Mouse (Mus musculus) midbrain, embryonic 12.5 days (tissue): ENCODE measurements around the gene Clic3. TPM values are rescaled to one million over a fixed set of nuclear protein-coding genes. Genes with fewer than 3 reads are reported as not detected.

Experiments
- ATAC-seq: fragments of 200-750 bp; cut with Nextera tagmentation; 2 replicates; pipeline ENCODE4 v1.8.0; 2017; ENCODE audit warnings: low read depth, moderate TSS enrichment, moderate library complexity; ENCODE audit not compliant: low FRiP score
- H3K27ac ChIP-seq: fragments of 300-500 bp; sonication (generic); replicated peaks from 2 replicates; pipeline ENCODE4 v1.5.1; 2016; ENCODE audit warnings: mild to moderate bottlenecking
- H3K27me3 ChIP-seq: fragments of 300-500 bp; sonication (generic); 2 replicates; pipeline ENCODE4 v1.6.1; 2016; ENCODE audit warnings: mild to moderate bottlenecking
- H3K36me3 ChIP-seq: fragments of 300-500 bp; sonication (generic); 2 replicates; pipeline ENCODE4 v1.6.1; 2016
- H3K4me1 ChIP-seq: fragments of 300-500 bp; sonication (generic); 2 replicates; pipeline ENCODE4 v1.6.1; 2016
- H3K4me2 ChIP-seq: fragments of 300-500 bp; sonication (generic); replicated peaks from 2 replicates; pipeline ENCODE4 v1.6.1; 2016; ENCODE audit warnings: mild to moderate bottlenecking, moderate library complexity
- H3K4me3 ChIP-seq: fragments of 300-500 bp; sonication (generic); 2 replicates; pipeline ENCODE4 v1.5.1; 2016; ENCODE audit warnings: mild to moderate bottlenecking
- H3K9ac ChIP-seq: fragments of 300-500 bp; sonication (generic); replicated peaks from 2 replicates; pipeline ENCODE4 v1.6.1; 2016; ENCODE audit warnings: mild to moderate bottlenecking, moderate library complexity
- H3K9me3 ChIP-seq: fragments of 300-500 bp; sonication (generic); 2 replicates; pipeline ENCODE4 v1.6.1; 2016; ENCODE audit warnings: mild to moderate bottlenecking
- WGBS: fragments of 180-500 bp; shearing (Covaris S2); methylation state at CpG from one replicate; pipeline ENCODE4 v1.1.7; 2016; 5-methylcytosine and 5-hydroxymethylcytosine counted together
- polyA plus RNA-seq: library from polyadenylated mRNA; unstranded; fragments of >200 nt; fragmentation: Nextera tagmentation; extraction: Ambion mirVana; gene quantifications from 2 replicates; pipeline ENCODE4 v1.2.1, GENCODE M21; 2016

The Clic3 gene
- polyA plus RNA-seq, 1 experiment from 2014 or later: 2.9 TPM

- H3K36me3 ChIP-seq: peaks cover 14% of the 10 kb centered on the region
- H3K27ac ChIP-seq: no peak overlapping the region
- no peak for ATAC-seq
- H3K27me3 ChIP-seq: no peaks in the 10 kb centered on the region; the same call in 1 of the 2 replicates
- H3K9me3 ChIP-seq: no peaks in the 10 kb centered on the region
- H3K4me2 ChIP-seq: no peak overlapping the region
- 0 out of 2 replicates have a peak overlapping the region, but pooled peaks have one; percentile 17 for H3K9ac ChIP-seq
- H3K4me3 ChIP-seq: no peak overlapping the region
- 88% methylated on average over 9 of the region's 9 CpGs for WGBS
- peaks cover 18% of the 10 kb centered on the region for H3K4me1 ChIP-seq
These were observed 621 bp downstream of the Clic3 start for GRCm38 (mm10) chr2:25457022-25457896.

GRCm38 (mm10) chr2:25458911-25459310 is 2.3 kb downstream of the Clic3 start:
- no peak for ATAC-seq
- H3K36me3 ChIP-seq: peaks cover 14% of the 10 kb centered on the region
- H3K9me3 ChIP-seq: no peaks in the 10 kb centered on the region
- no peak overlapping the region for H3K4me3 ChIP-seq
- no peak overlapping the region for H3K27ac ChIP-seq
- H3K4me1 ChIP-seq: peaks cover 18% of the 10 kb centered on the region
- H3K4me2 ChIP-seq: no peak overlapping the region
- WGBS: 87% methylated on average over 5 of the region's 5 CpGs
- H3K9ac ChIP-seq: no peak overlapping the region
- H3K27me3 ChIP-seq: no peaks in the 10 kb centered on the region; the same call in 1 of the 2 replicates

DNA sequence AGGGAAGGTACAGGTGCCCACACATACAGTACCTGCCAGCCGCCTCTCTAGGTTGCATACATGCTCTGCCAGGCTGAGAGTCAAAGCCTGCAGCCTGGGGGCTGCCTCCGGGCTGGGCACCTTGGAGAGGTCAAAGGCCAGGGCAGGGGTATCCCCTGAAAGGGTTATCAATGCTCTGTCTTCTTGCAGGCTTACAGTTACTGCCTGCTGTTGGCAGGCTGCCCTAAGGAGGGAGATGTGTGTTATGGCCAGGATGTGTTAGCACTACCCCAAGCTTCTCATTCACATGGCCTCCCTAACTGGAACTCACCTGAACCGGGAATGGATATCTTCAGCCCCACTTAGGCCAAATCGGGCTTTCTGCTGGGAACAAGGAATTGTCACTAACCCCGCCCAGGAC is 3.5 kb downstream of the Clic3 start:
- Histone ChIP-seq H3K27me3 (no peaks in the 10 kb centered on the region; the same call in 1 of the 2 replicates), H3K27ac (peak overlapping the region; percentile 89), H3K4me2 (peak overlapping the region; percentile 80), H3K36me3 (peaks cover 14% of the 10 kb centered on the region), H3K9ac (peak overlapping the region; percentile 79), H3K4me1 (peaks cover 18% of the 10 kb centered on the region), H3K9me3 (no peaks in the 10 kb centered on the region), H3K4me3 (peak overlapping the region; percentile 77)
- ATAC-seq: peak; percentile 13
- 35% methylated on average over 5 of the region's 5 CpGs for WGBS

DNA sequence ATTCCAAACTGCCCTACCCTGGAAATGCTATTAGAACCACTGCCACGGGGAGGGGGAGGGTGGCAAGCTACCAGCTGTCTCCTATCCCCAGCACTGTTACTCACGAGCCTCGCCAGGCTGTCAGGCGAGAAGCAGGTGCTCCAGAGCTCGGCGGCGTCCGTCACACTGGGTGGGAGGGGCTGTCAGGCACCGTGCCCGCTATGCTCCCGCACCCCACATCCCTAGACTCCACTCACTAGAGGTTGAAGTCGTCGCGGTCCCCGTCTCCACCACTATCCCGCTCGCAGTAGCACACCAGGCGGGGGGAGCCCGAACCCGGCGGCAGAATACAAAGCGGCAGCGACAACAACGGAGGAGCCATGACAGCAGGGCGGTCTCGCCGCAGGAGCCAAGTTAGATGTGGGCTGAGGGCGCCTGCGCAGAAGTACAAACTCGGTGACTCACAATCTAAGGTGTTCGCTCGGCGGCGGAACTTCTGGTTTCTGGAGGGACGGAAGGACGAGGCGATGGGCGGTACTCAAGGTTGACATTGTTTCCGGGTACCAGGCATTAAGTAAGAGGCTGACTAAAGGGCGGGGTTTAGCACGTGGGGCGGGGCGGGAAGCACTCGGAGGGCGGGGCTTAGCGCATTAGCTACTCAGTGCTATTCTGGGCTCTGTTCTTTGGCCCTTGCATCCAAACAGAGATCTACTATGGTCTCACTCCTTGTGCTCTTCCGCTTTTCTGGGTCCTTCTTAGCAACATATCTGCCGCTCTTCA is 4.1 kb downstream of the Clic3 start, which contains the start of gene Paxx:
Gene Paxx (minus strand): TSS at position 544 of the 759 bp plus-strand sequence.
- no peaks in the 10 kb centered on the region for H3K9me3 ChIP-seq
- peak within 1 kb of the TSS; percentile 89 for H3K27ac ChIP-seq
- ATAC-seq: peak; percentile 90
- peak within 1 kb of the TSS; percentile 79 for H3K9ac ChIP-seq
- H3K27me3 ChIP-seq: no peaks in the 10 kb centered on the region; the same call in 1 of the 2 replicates
- under 1% methylated on average over 48 of the region's 48 CpGs for WGBS
- H3K4me2 ChIP-seq: peak within 1 kb of the TSS; percentile 80
- peak within 1 kb of the TSS; percentile 77 for H3K4me3 ChIP-seq
- H3K4me1 ChIP-seq: peaks cover 20% of the 10 kb centered on the region
- H3K36me3 ChIP-seq: peaks cover 14% of the 10 kb centered on the region

DNA sequence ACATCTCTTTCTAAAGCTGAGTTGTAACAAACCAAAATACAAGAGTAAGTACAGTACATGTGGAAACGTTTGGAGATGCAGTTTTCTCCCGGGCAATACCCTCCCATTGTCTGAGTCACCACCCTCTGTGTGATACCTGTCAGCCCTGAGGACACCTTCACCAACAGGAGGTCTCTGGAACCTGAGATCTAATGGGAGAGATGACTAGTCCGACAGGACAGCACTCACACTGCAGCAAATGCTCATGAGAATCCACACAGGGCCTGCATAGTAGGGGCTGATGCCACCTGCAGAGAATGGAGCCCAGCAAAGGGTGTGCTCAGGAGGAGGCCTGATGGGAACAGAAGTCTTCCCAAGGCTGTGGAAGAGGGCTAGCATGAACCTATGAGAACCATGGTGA is 4.8 kb downstream of the Clic3 start:
- Histone ChIP-seq H3K36me3 (peaks cover 14% of the 10 kb centered on the region), H3K9ac (peak overlapping the region; percentile 79), H3K4me1 (peaks cover 26% of the 10 kb centered on the region), H3K27ac (peak overlapping the region; percentile 89), H3K4me2 (peak overlapping the region; percentile 80), H3K9me3 (no peaks in the 10 kb centered on the region), H3K27me3 (no peaks in the 10 kb centered on the region), H3K4me3 (peak overlapping the region; percentile 77)
- ATAC-seq: peak; percentile 3; the same call in 1 of the 2 replicates
- 34% methylated on average over 3 of the region's 3 CpGs for WGBS

DNA sequence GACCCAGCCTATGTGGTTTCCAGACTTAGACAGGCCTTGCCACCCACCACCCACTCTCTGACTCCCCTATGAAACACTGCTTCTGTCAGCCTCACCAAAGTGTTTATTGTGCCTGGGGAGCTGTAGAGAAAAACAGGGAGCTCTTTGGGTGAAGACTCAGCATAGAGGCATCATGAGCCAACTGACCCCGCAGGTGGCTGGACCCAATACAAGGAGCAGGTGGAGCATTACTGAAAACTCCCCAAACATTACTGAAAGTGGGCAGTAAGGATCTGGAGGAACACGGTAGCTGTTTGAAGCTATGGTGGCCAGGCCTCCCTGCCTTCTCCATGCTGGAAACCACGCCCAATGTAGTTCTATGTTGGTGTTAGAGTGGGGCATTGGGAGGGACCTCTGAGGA is 7.0 kb downstream of the Clic3 start:
- 91% methylated on average over 3 of the region's 3 CpGs for WGBS
- H3K27me3 ChIP-seq: no peaks in the 10 kb centered on the region

DNA sequence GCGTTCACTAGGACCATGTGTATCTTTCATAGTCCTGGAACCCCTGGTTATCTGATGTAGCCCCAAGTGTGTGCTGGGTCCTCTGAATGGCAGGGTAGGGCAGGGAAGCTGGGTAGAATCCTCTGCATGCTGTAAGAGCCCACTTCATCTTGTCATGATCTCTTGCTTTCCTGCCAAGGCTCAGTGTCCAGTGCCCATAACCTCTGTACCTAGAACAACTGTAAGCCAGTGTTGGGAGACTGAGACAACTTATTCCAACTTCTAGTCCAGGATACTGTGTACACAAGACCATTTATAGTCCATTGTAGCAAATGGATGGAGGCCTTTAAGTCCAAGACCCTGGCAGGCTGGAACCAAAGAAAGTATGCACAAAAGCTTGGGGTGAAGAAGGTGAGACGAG is 8.6 kb downstream of the Clic3 start:
- H3K27me3 ChIP-seq: no peaks in the 10 kb centered on the region
- no peaks in the 10 kb centered on the region for H3K36me3 ChIP-seq
- no peak overlapping the region for H3K9ac ChIP-seq
- peaks cover 32% of the 10 kb centered on the region for H3K4me1 ChIP-seq
- H3K9me3 ChIP-seq: no peaks in the 10 kb centered on the region
- ATAC-seq: no peak
- 83% methylated on average over 2 of the region's 2 CpGs for WGBS
- no peak overlapping the region; the same call in 1 of the 2 replicates for H3K27ac ChIP-seq
- H3K4me2 ChIP-seq: no peak overlapping the region
- no peak overlapping the region for H3K4me3 ChIP-seq

More for the DNA sequence above, 7.0 kb downstream of the Clic3 start:
- ATAC-seq: no peak
- Histone ChIP-seq H3K9ac (no peak overlapping the region), H3K4me3 (no peak overlapping the region), H3K4me1 (peaks cover 34% of the 10 kb centered on the region), H3K27ac (no peak overlapping the region), H3K9me3 (no peaks in the 10 kb centered on the region), H3K36me3 (peaks cover 7% of the 10 kb centered on the region; the same call in 1 of the 2 replicates), H3K4me2 (no peak overlapping the region)

- Histone ChIP-seq H3K36me3 (no peaks in the 10 kb centered on the region), H3K27me3 (no peaks in the 10 kb centered on the region), H3K4me2 (no peak overlapping the region), H3K9ac (no peak overlapping the region), H3K4me1 (peaks cover 29% of the 10 kb centered on the region), H3K9me3 (no peaks in the 10 kb centered on the region), H3K27ac (peak overlapping the region; percentile 50), H3K4me3 (no peak overlapping the region)
- ATAC-seq: peak; percentile 74
- WGBS: 39% methylated on average over 10 of the region's 10 CpGs
These were observed 9.4 kb downstream of the Clic3 start for GRCm38 (mm10) chr2:25465816-25466635.

DNA sequence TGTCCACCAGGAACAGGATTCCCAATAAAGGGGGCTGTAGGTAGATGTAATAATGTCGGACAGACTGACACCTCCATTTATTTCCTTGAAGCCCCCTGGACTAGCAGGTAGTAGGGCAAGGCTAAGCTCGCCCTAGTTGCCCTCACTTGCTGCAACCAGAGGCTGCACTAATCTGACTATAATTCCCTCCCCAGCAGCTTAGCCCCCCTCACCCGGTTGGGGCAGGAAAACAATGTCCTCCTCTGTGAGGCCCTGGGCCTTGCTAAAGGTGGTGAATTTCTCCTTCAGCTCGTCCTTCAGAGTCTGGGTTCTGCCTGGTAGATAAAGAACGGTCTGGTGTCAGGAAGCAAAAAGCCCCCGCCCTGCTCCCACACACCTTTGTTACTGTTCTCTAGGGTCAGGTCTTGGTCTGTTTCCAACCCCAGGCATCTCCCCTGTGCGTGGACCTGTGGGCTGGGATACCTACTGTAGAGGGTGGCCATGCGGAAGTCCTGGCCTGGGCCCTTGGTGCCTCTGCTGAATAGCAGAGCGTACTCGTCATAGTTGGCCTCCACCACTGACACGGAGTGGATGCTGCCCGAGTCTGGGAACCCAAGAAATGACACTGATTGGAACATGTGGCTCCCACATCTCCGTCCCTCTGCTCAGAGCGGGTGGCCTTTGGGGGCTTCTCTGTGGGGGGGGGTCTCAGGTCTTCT is 11.1 kb downstream of the Clic3 start:
- H3K9me3 ChIP-seq: no peaks in the 10 kb centered on the region
- H3K27me3 ChIP-seq: no peaks in the 10 kb centered on the region
- no peak overlapping the region for H3K9ac ChIP-seq
- no peak for ATAC-seq
- H3K4me3 ChIP-seq: no peak overlapping the region
- H3K36me3 ChIP-seq: no peaks in the 10 kb centered on the region
- no peak overlapping the region for H3K27ac ChIP-seq
- no peak overlapping the region for H3K4me2 ChIP-seq
- H3K4me1 ChIP-seq: peaks cover 24% of the 10 kb centered on the region; the same call in 1 of the 2 replicates
- WGBS: 76% methylated on average over 14 of the region's 14 CpGs

DNA sequence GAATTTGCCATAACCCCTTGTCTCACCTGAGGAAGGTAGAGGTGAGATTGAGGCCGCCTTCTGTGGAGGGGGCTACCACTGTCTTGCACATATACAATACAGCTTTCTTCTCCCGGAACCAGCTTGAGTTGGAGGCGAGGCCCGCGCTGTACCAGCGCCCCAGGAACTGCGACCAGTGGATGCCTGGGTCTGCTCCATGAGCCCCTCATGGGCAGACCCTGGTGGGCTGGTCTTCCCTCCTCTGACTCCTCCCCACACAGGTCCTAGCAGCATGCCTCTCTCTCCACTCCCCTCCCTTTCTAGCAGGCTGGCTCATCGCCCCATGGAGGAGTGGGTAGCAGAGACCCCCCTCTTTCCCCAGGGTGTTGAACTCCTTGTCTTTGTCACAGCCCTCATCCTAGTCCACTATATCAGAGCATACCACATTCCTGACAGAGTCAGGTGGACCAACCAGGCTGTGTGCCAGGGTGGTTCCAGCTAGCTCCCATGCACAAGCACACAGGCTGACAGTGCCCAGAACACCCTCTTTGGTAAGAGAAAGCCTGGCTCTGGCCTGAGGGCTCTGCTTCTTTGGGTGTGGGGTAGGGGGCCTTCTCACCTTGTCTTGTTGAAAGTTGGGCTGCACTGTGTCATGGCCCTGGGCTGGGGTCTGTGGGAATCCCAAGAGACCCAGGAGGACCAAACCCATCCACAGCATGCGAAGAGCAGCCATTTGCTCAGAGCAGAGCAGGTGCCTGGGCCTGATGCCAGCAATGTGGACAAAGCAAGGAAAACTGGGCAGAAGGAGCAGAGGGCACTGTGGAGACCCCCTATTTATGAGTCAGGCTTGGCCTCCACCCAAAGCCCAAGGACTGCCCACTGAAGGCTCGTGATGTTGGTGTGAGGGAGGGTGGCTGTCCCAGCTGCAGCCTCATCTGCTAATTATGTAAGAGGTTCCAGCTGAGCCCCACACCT is 12.6 kb downstream of the Clic3 start:
- no peak overlapping the region for H3K9ac ChIP-seq
- H3K27me3 ChIP-seq: no peaks in the 10 kb centered on the region
- H3K27ac ChIP-seq: no peak overlapping the region
- H3K9me3 ChIP-seq: no peaks in the 10 kb centered on the region
- 81% methylated on average over 10 of the region's 10 CpGs for WGBS
- peaks cover 24% of the 10 kb centered on the region; the same call in 1 of the 2 replicates for H3K4me1 ChIP-seq
- peak; percentile 24; the same call in 1 of the 2 replicates for ATAC-seq
- H3K36me3 ChIP-seq: no peaks in the 10 kb centered on the region
- no peak overlapping the region for H3K4me2 ChIP-seq
- no peak overlapping the region for H3K4me3 ChIP-seq
